Mouse (Mus musculus) liver, embryonic 15.5 days (tissue): ENCODE data around the gene Tmem54. TPM values are rescaled to one million over a fixed set of nuclear protein-coding genes. Genes with fewer than 3 reads are reported as not detected.

Experiments
- ATAC-seq: fragments of 200-750 bp; cut with Nextera tagmentation; 2 replicates; pipeline ENCODE4 v1.8.0; 2017; ENCODE audit warnings: moderate number of reproducible peaks, mild to moderate bottlenecking, moderate library complexity; ENCODE audit not compliant: insufficient read depth
- H3K27ac ChIP-seq: fragments of 300-500 bp; sonication (generic); replicated peaks from 2 replicates; pipeline ENCODE4 v1.5.1; 2015; ENCODE audit warnings: mild to moderate bottlenecking, inconsistent platforms
- H3K27me3 ChIP-seq: fragments of 300-500 bp; sonication (generic); 2 replicates; pipeline ENCODE4 v1.6.1; 2015; ENCODE audit warnings: mild to moderate bottlenecking, inconsistent platforms
- H3K36me3 ChIP-seq: fragments of 300-500 bp; sonication (generic); replicated peaks from 2 replicates; pipeline ENCODE4 v1.6.1; 2015; ENCODE audit warnings: moderate library complexity, mild to moderate bottlenecking, inconsistent platforms
- H3K4me1 ChIP-seq: fragments of 300-500 bp; sonication (generic); replicated peaks from 2 replicates; pipeline ENCODE4 v1.6.1; 2015; ENCODE audit warnings: inconsistent platforms
- H3K4me2 ChIP-seq: fragments of 300-500 bp; sonication (generic); 2 replicates; pipeline ENCODE4 v1.6.1; 2015; ENCODE audit warnings: moderate library complexity, mild to moderate bottlenecking, inconsistent platforms
- H3K4me3 ChIP-seq: fragments of 300-500 bp; sonication (generic); replicated peaks from 2 replicates; pipeline ENCODE4 v1.5.1; 2015; ENCODE audit warnings: mild to moderate bottlenecking, inconsistent platforms
- H3K9ac ChIP-seq: fragments of 300-500 bp; sonication (generic); 2 replicates; pipeline ENCODE4 v1.6.1; 2015; ENCODE audit warnings: moderate library complexity, mild to moderate bottlenecking, inconsistent platforms
- H3K9me3 ChIP-seq: fragments of 300-500 bp; sonication (generic); replicated peaks from 2 replicates; pipeline ENCODE4 v1.6.1; 2016; ENCODE audit warnings: inconsistent platforms
- WGBS: fragments of 180-500 bp; shearing (Covaris S2); methylation state at CpG from one replicate; pipeline ENCODE4 v1.1.7; 2015; ENCODE audit warnings: mixed read lengths; ENCODE audit not compliant: insufficient replicate concordance; 5-methylcytosine and 5-hydroxymethylcytosine counted together
- polyA plus RNA-seq: library from polyadenylated mRNA; unstranded; fragments of >200 nt; fragmentation: Nextera tagmentation; extraction: Ambion mirVana; gene quantifications from 2 replicates; pipeline ENCODE4 v1.2.1, GENCODE M21; 2015

Gene Tmem54
- polyA plus RNA-seq, 1 experiment from 2014 or later, result 1.2 TPM

DNA sequence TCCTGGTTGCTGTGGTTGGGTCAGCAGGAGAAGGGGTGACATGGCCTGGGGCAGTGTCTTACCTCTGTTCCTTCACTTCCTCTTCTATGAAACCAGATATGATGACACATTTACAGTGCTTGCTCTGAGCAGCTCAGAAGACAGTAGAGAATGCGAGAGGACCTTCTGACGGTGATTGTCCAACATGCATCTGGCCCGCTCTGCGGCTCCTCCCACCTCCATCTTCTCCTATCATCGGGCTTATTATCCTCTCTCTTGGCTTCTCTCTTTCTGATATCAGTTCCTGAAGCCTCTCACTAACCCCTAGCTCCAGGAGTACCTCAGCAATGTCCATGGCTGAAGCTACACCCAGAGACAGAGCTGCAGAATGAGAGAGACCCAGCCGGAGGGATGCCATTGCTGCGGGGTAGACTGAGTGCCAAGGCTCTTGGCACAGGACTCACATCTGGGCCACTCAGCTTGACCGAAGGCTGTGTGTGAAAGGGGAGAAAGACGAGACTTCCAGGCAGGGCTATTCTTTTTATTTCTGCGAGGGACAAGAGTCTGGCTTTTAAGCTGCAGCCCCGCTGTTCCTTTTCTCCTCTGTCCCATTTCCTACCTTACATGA, 37.2 kb downstream of the Tmem54 start:
- no peak for ATAC-seq
- Histone ChIP-seq H3K4me2 (no peak overlapping the region), H3K9me3 (no peaks in the 10 kb centered on the region), H3K4me1 (peaks cover 56% of the 10 kb centered on the region), H3K9ac (no peak overlapping the region), H3K4me3 (no peak overlapping the region), H3K36me3 (no peaks in the 10 kb centered on the region), H3K27ac (peak overlapping the region; percentile 83; the same call in 1 of the 2 replicates), H3K27me3 (peaks cover 17% of the 10 kb centered on the region)
- WGBS, result 61% methylated on average over 11 of the region's 11 CpGs

DNA sequence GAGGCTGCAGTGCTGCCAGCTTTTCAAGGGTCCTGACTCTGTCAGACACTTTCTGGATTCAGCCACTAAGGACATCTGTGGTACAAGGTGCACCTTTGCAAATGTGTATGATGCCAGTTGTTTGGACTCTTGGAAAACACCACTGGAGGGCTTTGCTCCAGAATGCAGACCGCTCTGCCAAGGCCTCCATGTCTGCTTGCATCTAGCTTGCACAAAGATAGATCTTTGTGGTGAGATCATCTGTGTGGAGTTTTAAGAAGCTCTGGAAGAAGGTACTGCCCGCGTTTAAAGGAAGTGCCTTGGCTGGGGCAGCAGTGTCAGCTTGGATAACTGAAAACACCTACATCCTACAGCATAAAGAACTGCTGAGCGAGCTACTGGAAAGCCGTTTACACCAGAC, 38.2 kb downstream of the Tmem54 start:
- H3K9ac ChIP-seq, result no peak overlapping the region
- no peak overlapping the region for H3K4me3 ChIP-seq
- no peak for ATAC-seq
- H3K27ac ChIP-seq, result no peak overlapping the region
- peaks cover 48% of the 10 kb centered on the region for H3K4me1 ChIP-seq
- no peak overlapping the region for H3K4me2 ChIP-seq
- 0 out of 2 replicates have a peak, but pooled peaks cover 1% of the 10 kb centered on the region for H3K36me3 ChIP-seq
- no peaks in the 10 kb centered on the region for H3K9me3 ChIP-seq
- peaks cover 8% of the 10 kb centered on the region for H3K27me3 ChIP-seq
- 51% methylated on average over 5 of the region's 5 CpGs for whole genome bisulfite sequencing

DNA sequence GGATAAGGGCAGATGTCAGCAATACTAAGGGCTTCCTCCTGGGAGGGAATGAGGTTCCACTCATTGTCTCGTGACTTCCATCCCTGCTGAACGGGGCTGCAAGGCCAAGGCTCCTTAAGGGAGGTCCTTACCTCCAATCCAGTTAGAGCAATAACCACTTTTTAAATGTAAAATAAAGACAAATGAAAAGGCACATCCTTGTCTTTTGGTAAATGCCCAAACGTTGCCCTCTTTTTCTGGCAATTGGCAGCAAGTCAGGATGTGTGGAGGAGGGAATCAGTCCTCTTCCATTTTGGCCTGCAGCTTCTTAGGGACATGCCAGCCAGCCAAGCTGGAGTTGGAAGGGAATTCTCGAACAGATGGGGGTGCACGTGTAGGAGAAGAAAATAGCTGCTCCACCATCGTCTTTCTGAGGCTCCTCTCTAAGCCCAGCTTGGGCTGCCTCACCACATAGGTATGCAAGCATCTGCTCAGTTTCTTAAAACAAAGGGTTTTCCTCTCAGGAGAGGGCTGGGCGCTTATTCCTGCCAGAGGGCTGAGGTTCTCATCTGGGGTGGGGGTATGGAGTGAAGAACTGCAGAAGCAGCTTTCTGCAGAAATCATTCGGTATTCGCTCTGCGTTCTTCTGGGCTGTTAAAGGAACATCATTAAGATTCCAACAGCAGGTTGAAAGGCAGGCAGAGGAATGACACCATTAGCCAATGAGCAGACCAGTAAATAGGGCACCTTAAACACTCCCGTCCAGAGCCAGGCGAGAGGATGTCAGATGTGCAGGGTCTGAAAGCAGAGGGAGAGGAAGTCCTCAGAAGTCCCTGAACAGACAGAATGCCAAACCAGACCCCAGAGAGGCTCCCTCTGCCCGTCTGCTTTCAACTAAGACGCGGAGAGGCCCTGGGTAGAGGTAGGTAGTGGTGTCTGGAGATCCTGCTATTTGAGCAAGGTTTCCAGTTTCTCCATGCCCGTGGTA, 39.3 kb downstream of the Tmem54 start:
- no peak overlapping the region for H3K9ac ChIP-seq
- no peak overlapping the region for H3K4me3 ChIP-seq
- WGBS, result 70% methylated on average over 16 of the region's 16 CpGs
- H3K4me2 ChIP-seq, result no peak overlapping the region
- no peaks in the 10 kb centered on the region for H3K27me3 ChIP-seq
- H3K36me3 ChIP-seq, result peaks cover 6% of the 10 kb centered on the region; the same call in 1 of the 2 replicates
- ATAC-seq, result no peak
- H3K9me3 ChIP-seq, result no peaks in the 10 kb centered on the region
- H3K4me1 ChIP-seq, result peaks cover 36% of the 10 kb centered on the region
- H3K27ac ChIP-seq, result no peak overlapping the region

DNA sequence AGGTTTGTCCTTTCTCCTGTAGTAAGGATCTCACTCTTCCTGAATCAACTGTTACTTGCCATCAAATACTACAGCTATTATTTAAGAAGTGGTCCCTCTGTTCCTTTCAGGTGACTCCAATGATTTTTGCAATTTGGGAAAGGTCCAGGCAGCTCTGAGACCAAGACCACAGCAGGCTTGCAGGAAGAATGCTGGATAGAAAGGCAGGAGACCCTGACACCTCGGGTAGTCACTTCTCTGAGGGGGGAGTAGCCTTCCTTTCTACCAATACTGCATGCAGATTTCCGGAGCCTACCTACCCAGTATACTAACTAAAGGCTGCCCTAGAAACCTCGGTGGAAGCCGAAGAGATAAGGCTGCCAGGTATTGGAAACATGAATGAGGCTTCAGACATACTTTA, 40.1 kb downstream of the Tmem54 start:
- peaks cover 11% of the 10 kb centered on the region; the same call in 1 of the 2 replicates for H3K36me3 ChIP-seq
- WGBS, result 43% methylated on average over 4 of the region's 4 CpGs
- peaks cover 29% of the 10 kb centered on the region for H3K4me1 ChIP-seq
- H3K4me2 ChIP-seq, result no peak overlapping the region
- H3K4me3 ChIP-seq, result no peak overlapping the region
- no peak for ATAC-seq
- no peaks in the 10 kb centered on the region for H3K9me3 ChIP-seq
- H3K27ac ChIP-seq, result no peak overlapping the region
- no peaks in the 10 kb centered on the region for H3K27me3 ChIP-seq
- H3K9ac ChIP-seq, result no peak overlapping the region

DNA sequence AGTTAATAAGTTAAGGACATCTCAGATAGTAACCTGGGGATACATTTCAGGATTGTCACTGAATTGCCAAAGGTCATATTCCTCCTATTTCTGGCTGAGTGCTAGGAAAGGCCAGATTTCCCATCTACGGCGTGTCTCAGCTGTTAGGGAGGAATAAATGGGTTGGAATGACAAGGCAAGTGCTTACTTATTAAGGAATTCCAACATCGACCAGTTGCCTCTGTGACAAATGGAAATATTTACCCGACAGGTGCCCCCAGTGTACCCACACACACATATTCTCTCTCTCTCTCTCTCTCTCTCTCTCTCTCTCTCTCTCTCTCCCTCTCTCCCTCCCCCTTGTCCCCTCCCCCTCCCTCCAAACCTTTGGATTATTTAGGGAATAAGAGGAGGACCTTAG, 40.6 kb downstream of the Tmem54 start:
- WGBS, result 69% methylated on average over 4 of the region's 4 CpGs
- H3K4me1 ChIP-seq, result peaks cover 24% of the 10 kb centered on the region
- H3K4me2 ChIP-seq, result no peak overlapping the region
- H3K4me3 ChIP-seq, result no peak overlapping the region
- H3K27ac ChIP-seq, result no peak overlapping the region
- H3K36me3 ChIP-seq, result peaks cover 16% of the 10 kb centered on the region
- H3K9me3 ChIP-seq, result no peaks in the 10 kb centered on the region
- no peak overlapping the region for H3K9ac ChIP-seq
- H3K27me3 ChIP-seq, result no peaks in the 10 kb centered on the region
- ATAC-seq, result no peak

DNA sequence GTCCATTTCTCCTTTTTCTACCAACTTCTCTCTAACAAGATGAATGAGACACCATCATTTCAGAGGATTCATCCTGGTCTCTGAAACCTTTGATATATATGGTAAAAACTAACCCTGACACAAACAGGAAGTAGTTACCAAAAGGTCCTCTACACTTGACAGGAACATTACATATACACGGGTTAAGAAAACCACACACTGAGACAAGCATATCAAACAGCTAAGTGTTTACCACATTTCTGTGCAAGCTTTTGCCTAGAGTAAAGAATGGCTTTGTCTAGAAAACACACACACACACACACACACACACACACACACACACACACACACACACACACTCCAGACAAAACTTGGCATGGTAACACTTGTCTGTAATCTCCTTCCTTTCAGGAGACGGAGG, 41.0 kb downstream of the Tmem54 start:
- Histone ChIP-seq H3K9ac (no peak overlapping the region), H3K27me3 (no peaks in the 10 kb centered on the region), H3K36me3 (peaks cover 21% of the 10 kb centered on the region), H3K4me2 (no peak overlapping the region), H3K4me1 (peaks cover 19% of the 10 kb centered on the region), H3K4me3 (no peak overlapping the region), H3K9me3 (no peaks in the 10 kb centered on the region), H3K27ac (no peak overlapping the region)
- no peak for ATAC-seq
- 33% methylated on average over 2 of the region's 2 CpGs for WGBS

DNA sequence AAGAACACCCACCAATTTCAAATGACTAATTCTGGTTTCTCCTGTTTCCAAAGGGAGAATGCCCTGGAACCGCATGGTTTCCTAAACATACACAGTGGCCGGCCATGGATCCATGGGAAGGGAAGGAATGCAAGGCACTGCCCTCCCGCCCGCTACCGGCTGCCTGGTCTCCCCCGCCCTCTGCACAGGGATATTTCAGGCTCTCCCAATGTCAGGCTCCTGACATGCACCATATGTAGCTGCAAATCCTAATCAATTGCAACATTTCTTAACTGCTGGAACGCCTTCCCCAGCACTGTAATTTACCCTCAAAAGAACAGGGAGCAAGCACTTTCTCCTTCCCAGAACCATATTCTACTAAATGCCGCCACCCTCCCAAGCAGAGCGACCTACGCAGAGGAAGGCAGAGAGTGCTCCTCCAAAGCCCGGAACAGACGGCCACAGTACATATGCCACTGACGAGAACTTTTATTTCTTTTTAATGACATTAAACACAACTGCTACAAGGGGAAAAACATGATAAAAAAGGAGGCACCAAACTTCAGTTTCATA, 42.3 kb downstream of the Tmem54 start:
- Histone ChIP-seq H3K9ac (no peak overlapping the region), H3K27me3 (no peaks in the 10 kb centered on the region), H3K36me3 (peaks cover 33% of the 10 kb centered on the region), H3K4me2 (no peak overlapping the region), H3K27ac (no peak overlapping the region), H3K4me3 (no peak overlapping the region), H3K4me1 (peaks cover 7% of the 10 kb centered on the region), H3K9me3 (no peaks in the 10 kb centered on the region)
- no peak for ATAC-seq
- 82% methylated on average over 13 of the region's 13 CpGs for WGBS

DNA sequence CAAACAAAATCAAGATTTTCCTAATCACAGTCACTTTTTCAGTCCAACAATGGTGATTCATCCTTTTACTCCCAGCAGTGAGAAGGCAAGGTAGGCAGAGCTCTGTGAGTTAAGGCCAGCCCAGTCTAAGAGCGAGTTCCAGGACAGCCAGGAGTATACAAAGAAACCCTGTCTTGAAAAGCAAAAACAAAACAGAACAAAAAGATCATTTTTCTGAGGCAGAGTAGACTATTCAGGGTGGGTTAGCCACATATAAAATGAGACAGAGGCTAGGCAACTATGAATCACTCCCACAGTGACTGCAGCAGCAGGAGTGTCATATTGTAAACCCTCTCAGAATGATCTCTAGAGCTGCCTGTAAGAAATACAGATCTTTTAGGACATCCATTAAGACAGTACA, 44.0 kb downstream of the Tmem54 start:
- H3K4me1 ChIP-seq, result 0 out of 2 replicates have a peak, but pooled peaks cover 3% of the 10 kb centered on the region
- H3K9me3 ChIP-seq, result no peaks in the 10 kb centered on the region
- H3K9ac ChIP-seq, result no peak overlapping the region
- no peak for ATAC-seq
- H3K27me3 ChIP-seq, result no peaks in the 10 kb centered on the region
- no peak overlapping the region for H3K4me3 ChIP-seq
- H3K4me2 ChIP-seq, result no peak overlapping the region
- WGBS, result 83% methylated on average over 1 of the region's 1 CpGs
- peaks cover 46% of the 10 kb centered on the region for H3K36me3 ChIP-seq
- H3K27ac ChIP-seq, result no peak overlapping the region

DNA sequence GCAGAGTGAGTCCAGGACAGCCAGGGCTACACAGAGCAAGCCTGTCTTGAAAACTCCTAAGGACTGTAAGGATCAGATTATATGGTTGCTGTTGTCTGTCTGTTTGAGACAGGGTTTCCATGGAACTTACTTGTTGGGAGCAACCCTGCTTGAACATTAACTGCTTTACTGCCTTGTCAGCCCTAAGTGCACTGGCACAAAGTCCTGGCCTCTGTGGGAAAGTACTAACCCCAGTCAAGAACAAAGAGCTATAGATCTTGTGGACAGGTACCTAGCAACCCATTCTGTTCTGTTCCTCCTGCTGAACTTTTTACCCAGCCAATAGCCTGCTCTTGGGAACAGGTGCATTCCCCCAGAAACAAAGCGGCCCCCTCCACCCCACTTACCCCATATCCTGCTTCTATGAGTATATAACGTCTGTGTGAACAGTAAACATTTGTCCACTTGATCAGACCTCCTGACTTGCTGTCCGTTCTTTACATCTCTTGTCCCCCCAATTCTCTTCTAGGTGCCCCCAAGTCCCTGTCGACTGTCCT, 46.0 kb downstream of the Tmem54 start:
- peaks cover 60% of the 10 kb centered on the region for H3K36me3 ChIP-seq

DNA sequence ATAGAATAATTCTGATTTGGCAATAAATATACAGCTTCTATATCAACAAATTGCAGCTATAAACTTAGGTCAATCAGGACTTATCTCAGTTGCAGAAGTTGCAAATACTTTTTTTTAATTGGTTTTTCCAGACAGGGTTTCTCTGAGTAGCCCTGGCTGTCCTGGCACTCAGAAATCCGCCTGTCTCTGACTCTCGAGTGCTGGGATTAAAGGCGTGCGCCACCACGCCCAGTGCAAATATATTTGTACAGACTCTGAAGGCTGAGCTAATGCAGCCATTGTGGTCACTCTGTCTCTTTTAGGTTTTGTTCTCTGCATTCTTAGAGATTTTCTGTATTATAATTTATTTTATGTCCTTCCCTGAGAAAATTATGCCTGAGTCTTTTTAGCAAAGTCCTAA, 52.2 kb downstream of the Tmem54 start:
- ATAC-seq, result no peak
- Histone ChIP-seq H3K27me3 (no peaks in the 10 kb centered on the region), H3K9me3 (no peaks in the 10 kb centered on the region), H3K27ac (no peak overlapping the region), H3K9ac (no peak overlapping the region), H3K4me1 (peaks cover 22% of the 10 kb centered on the region), H3K4me3 (no peak overlapping the region), H3K36me3 (peaks cover 44% of the 10 kb centered on the region), H3K4me2 (no peak overlapping the region)
- 71% methylated on average over 5 of the region's 5 CpGs for WGBS

More for the DNA sequence above, 46.0 kb downstream of the Tmem54 start:
- Histone ChIP-seq H3K9ac (no peak overlapping the region), H3K27me3 (no peaks in the 10 kb centered on the region), H3K4me3 (no peak overlapping the region), H3K9me3 (no peaks in the 10 kb centered on the region), H3K4me2 (no peak overlapping the region), H3K4me1 (no peaks in the 10 kb centered on the region), H3K27ac (no peak overlapping the region)
- no peak for ATAC-seq
- WGBS, result 71% methylated on average over 4 of the region's 4 CpGs

DNA sequence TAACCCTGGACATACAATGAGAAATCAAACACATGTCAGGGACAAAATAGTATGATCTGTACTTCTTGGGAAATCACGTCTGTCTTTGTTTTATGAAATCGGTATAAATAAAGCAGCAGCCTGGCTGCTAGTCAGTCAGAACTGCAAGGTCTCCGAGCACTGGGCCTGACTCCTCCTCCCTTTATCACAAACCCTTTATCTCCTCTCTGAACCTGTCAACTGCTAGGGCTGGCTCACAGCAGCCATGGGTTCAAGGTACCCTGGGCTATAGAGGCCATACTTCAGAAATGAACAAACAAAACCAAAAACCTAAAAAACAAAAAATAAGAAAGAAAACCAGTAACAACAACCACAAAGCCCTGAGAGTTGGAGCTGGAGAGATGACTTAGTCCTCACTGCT, 53.2 kb downstream of the Tmem54 start:
- peak; percentile 93 for ATAC-seq
- no peak overlapping the region for H3K4me3 ChIP-seq
- no peaks in the 10 kb centered on the region for H3K9me3 ChIP-seq
- H3K4me2 ChIP-seq, result peak overlapping the region; percentile 11; the same call in 1 of the 2 replicates
- peaks cover 35% of the 10 kb centered on the region for H3K36me3 ChIP-seq
- peaks cover 22% of the 10 kb centered on the region for H3K4me1 ChIP-seq
- H3K27ac ChIP-seq, result 0 out of 2 replicates have a peak overlapping the region, but pooled peaks have one; percentile 10
- no peak overlapping the region for H3K9ac ChIP-seq
- WGBS, result 23% methylated on average over 3 of the region's 3 CpGs
- H3K27me3 ChIP-seq, result no peaks in the 10 kb centered on the region
